Comparison of ENCODE assay signal across 27 mouse cellular contexts in genomic region chr6:54297231-54297630, GRCm38 (mm10). TPM values are rescaled to one million over a fixed set of nuclear protein-coding genes. Genes with fewer than 3 reads are reported as not detected.
A peak's percentile ranks its signal among the peaks of the same experiment; 100 is the strongest.
DNase-seq lines count a peak whose midpoint lies in the region; TF ChIP-seq lines count a peak whose summit lies in the region.
"Had no signal": no experiment of that assay in that cellular context is flagged by ENCODE, and none has a peak within 500 bp of the region (broad histone marks: within the 10 kb centered on the region; RNA-seq: fewer than 3 reads in every experiment).

No protein-coding gene starts in this region.

- no peak for TF ChIP-seq CTCF in kidney, adult 2 months (conservative IDR thresholded peaks at IDR 0.05; ENCODE audit: insufficient read depth, insufficient read length, low read depth, low read length)
- no peak for TF ChIP-seq CTCF in left cerebral cortex, adult 2 months (IDR thresholded peaks at IDR 0.05)

- TF ChIP-seq POLR2A in kidney, adult 2 months (IDR thresholded peaks at IDR 0.05; ENCODE audit: low read depth, low read length), result no peak

- H3K36me3 ChIP-seq in kidney, adult 2 months (ENCODE audit: control insufficient read depth, insufficient read depth, low read length), result no peaks in the 10 kb centered on the region
- H3K36me3 ChIP-seq: G1E had no signal

- DNase-seq in heart, adult 11 months, result peak; percentile 96
- no peak for DNase-seq in heart, postnatal 36 days
- DNase-seq in kidney, adult 2 months, result peak; percentile 33
- DNase-seq in kidney, adult 11 months, result no peak
- peak; percentile 25 to 51 for DNase-seq in heart, postnatal 10 days
- no peak for DNase-seq in cerebellum, adult 9-10 months
- DNase-seq in left cerebral cortex, adult 2 months (ENCODE audit: extremely low spot score in 1 of 2, low spot score in 2 of 2), result no peak
- DNase-seq in gastrocnemius, adult 18-20 months (ENCODE audit: low spot score), result no peak
- DNase-seq: adrenal gland, postnatal 10 days; cerebellum, adult 11 months; cerebellum, adult 9-11 months; forebrain, postnatal 0 days; gastrocnemius, postnatal 36 days; kidney, postnatal 14 days; layer of hippocampus, adult 9-11 months; liver; lung, adult 2 months; lung, postnatal 10 days; right cerebral cortex, postnatal 4 days; thymus, postnatal 14 days had no signal

- intact Hi-C loops in heart, postnatal 36 days (cut with DNase I), result no loop called here
- intact Hi-C loops in heart, postnatal 10 days (cut with DNase I), result no loop called here
- intact Hi-C loops in left cerebral cortex, adult 2 months (cut with DNase I), result no loop called here

- H3K27me3 ChIP-seq in kidney, adult 2 months (replicated peaks; ENCODE audit: control insufficient read depth, insufficient read depth, low read length), result no peaks in the 10 kb centered on the region
- H3K27me3 ChIP-seq: forebrain, embryonic 12.5 days; midbrain, embryonic 13.5 days; neural tube, embryonic 13.5 days had no signal

- 66% methylated on average over 2 of the region's 2 CpGs for WGBS in kidney, adult 2 months

- 0 out of 2 replicates have a peak, but pooled peaks cover 3% of the 10 kb centered on the region for H3K4me1 ChIP-seq in kidney, adult 2 months (ENCODE audit: control insufficient read depth, insufficient read depth, low read length)
- H3K4me1 ChIP-seq: forebrain, embryonic 12.5 days; hindbrain, embryonic 10.5 days; midbrain, embryonic 13.5 days had no signal

- H3K27ac ChIP-seq in kidney, adult 2 months (ENCODE audit: insufficient read depth, low read depth, low read length), result peak overlapping the region; percentile 55; the same call in 1 of the 2 replicates
- no peak overlapping the region for H3K27ac ChIP-seq in left cerebral cortex, adult 2 months
- H3K27ac ChIP-seq: forebrain, embryonic 12.5 days; hindbrain, embryonic 10.5 days; liver, embryonic 14.5 days; macrophage; midbrain, embryonic 13.5 days; neural tube, embryonic 13.5 days had no signal

- no peak overlapping the region for H3K4me3 ChIP-seq in kidney, adult 2 months (ENCODE audit: insufficient read depth, low read depth, low read length)
- no peak overlapping the region for H3K4me3 ChIP-seq in left cerebral cortex, adult 2 months
- H3K4me3 ChIP-seq: forebrain, embryonic 12.5 days; hindbrain, embryonic 10.5 days; midbrain, embryonic 13.5 days; neural tube, embryonic 13.5 days had no signal

RNA-seq across cellular contexts. Expression of gene Prr15, which starts 28.4 kb away (rescaled TPM):
- 1 to 10 TPM; 1.7 to 2.2 TPM for total RNA-seq in heart, postnatal 36 days (2021)
- 6.2 and 6.8 TPM in 2 replicates for polyA plus RNA-seq in kidney, adult 2 months (2012; rRNA removed)
- total RNA-seq in heart, postnatal 10 days (2021), result 1 to 10 TPM; 3.6 to 4.5 TPM
- 1 to 10 TPM; 2.0 to 2.9 TPM for total RNA-seq in left cerebral cortex, adult 2 months (2021)
- 1 to 10 TPM in 1 of 2 experiments, under 1 TPM in 1; 0.59 to 1.0 TPM for total RNA-seq in gastrocnemius, adult 18-20 months (2021)
- polyA plus RNA-seq: G1E had no signal

Comparison
In these comparisons a context has a peak if more than half of its experiments do, and no peak if none do; other contexts are left out.
1. DNase-seq: peak in heart, adult 11 months (single experiment), kidney, adult 2 months (single experiment) and heart, postnatal 10 days (2 of 2); none in heart, postnatal 36 days (0 of 2), kidney, adult 11 months (single experiment), cerebellum, adult 9-10 months (single experiment), left cerebral cortex, adult 2 months (0 of 2) and gastrocnemius, adult 18-20 months (single experiment).